Mouse (Mus musculus): ENCODE measurements at regions not wholly inside any gene's neighbourhood (a gene's known extent, or its start where the extent isn't known, plus 50 kb on each side); places are given as distances from the start of the nearest gene placed in this dataset.

GRCm38 (mm10) chr12:47263408-47263807 is 444.7 kb upstream of the Nova1 start:
- Histone ChIP-seq H3K27me3 (no peaks in the 10 kb centered on the region), H3K27ac (replicated peaks) (no peak overlapping the region), H3K9ac (replicated peaks) (no peak overlapping the region), H3K9me3 (no peaks in the 10 kb centered on the region), H3K4me3 (no peak overlapping the region), H3K4me1 (no peaks in the 10 kb centered on the region), H3K4me2 (replicated peaks) (no peak overlapping the region), H3K36me3 (no peaks in the 10 kb centered on the region)
- 6% methylated on average over 1 of the region's 1 CpGs for WGBS
- ATAC-seq (replicated peaks): no peak

- no peak for ATAC-seq (replicated peaks)
- H3K4me3 ChIP-seq: no peak overlapping the region
- no peaks in the 10 kb centered on the region for H3K27me3 ChIP-seq
- no peaks in the 10 kb centered on the region for H3K36me3 ChIP-seq
- no peak overlapping the region for H3K4me2 ChIP-seq (replicated peaks)
- no peak overlapping the region for H3K9ac ChIP-seq (replicated peaks)
- H3K9me3 ChIP-seq: no peaks in the 10 kb centered on the region
- H3K27ac ChIP-seq (replicated peaks): no peak overlapping the region
- H3K4me1 ChIP-seq: no peaks in the 10 kb centered on the region
Measured at GRCm38 (mm10) chr12:47252306-47252705, 433.6 kb upstream of the Nova1 start.

- H3K36me3 ChIP-seq: no peaks in the 10 kb centered on the region
- no peaks in the 10 kb centered on the region for H3K9me3 ChIP-seq
- no peak for ATAC-seq (replicated peaks)
- no peak overlapping the region for H3K9ac ChIP-seq (replicated peaks)
- no peaks in the 10 kb centered on the region for H3K4me1 ChIP-seq
- WGBS: 59% methylated on average over 3 of the region's 3 CpGs
- no peak overlapping the region for H3K4me2 ChIP-seq (replicated peaks)
- H3K4me3 ChIP-seq: no peak overlapping the region
- no peaks in the 10 kb centered on the region for H3K27me3 ChIP-seq
- H3K27ac ChIP-seq (replicated peaks): no peak overlapping the region
Measured at GRCm38 (mm10) chr12:47243623-47244514, 425.1 kb upstream of the Nova1 start.

GRCm38 (mm10) chr12:47220016-47220415 is 401.3 kb upstream of the Nova1 start:
- Histone ChIP-seq H3K4me1 (no peaks in the 10 kb centered on the region), H3K27me3 (no peaks in the 10 kb centered on the region), H3K27ac (replicated peaks) (no peak overlapping the region), H3K36me3 (no peaks in the 10 kb centered on the region), H3K9ac (replicated peaks) (no peak overlapping the region), H3K4me2 (replicated peaks) (no peak overlapping the region), H3K4me3 (no peak overlapping the region), H3K9me3 (no peaks in the 10 kb centered on the region)
- ATAC-seq (replicated peaks): no peak
- WGBS: 49% methylated on average over 4 of the region's 4 CpGs

GRCm38 (mm10) chr12:47219340-47219739 is 400.6 kb upstream of the Nova1 start:
- Histone ChIP-seq H3K4me3 (no peak overlapping the region), H3K27me3 (no peaks in the 10 kb centered on the region), H3K4me1 (no peaks in the 10 kb centered on the region), H3K36me3 (no peaks in the 10 kb centered on the region), H3K27ac (replicated peaks) (no peak overlapping the region), H3K9ac (replicated peaks) (no peak overlapping the region), H3K4me2 (replicated peaks) (no peak overlapping the region), H3K9me3 (no peaks in the 10 kb centered on the region)
- 50% methylated on average over 2 of the region's 2 CpGs for WGBS
- no peak for ATAC-seq (replicated peaks)

- Histone ChIP-seq H3K4me1 (no peaks in the 10 kb centered on the region), H3K27ac (replicated peaks) (no peak overlapping the region), H3K9me3 (no peaks in the 10 kb centered on the region), H3K4me3 (no peak overlapping the region), H3K9ac (replicated peaks) (no peak overlapping the region), H3K36me3 (no peaks in the 10 kb centered on the region), H3K27me3 (no peaks in the 10 kb centered on the region), H3K4me2 (replicated peaks) (no peak overlapping the region)
- ATAC-seq (replicated peaks): no peak
- WGBS: 91% methylated on average over 4 of the region's 4 CpGs
Measured at GRCm38 (mm10) chr12:47211417-47212104, 392.8 kb upstream of the Nova1 start.

- 76% methylated on average over 1 of the region's 1 CpGs for WGBS
- ATAC-seq (replicated peaks): no peak
- no peak overlapping the region for H3K4me3 ChIP-seq
Measured at GRCm38 (mm10) chr12:47202936-47203335, 384.2 kb upstream of the Nova1 start.

GRCm38 (mm10) chr12:47198609-47199008 is 379.9 kb upstream of the Nova1 start:
- Histone ChIP-seq H3K27me3 (no peaks in the 10 kb centered on the region), H3K27ac (replicated peaks) (no peak overlapping the region), H3K4me1 (no peaks in the 10 kb centered on the region), H3K4me2 (replicated peaks) (no peak overlapping the region), H3K9ac (replicated peaks) (no peak overlapping the region), H3K36me3 (no peaks in the 10 kb centered on the region), H3K4me3 (no peak overlapping the region), H3K9me3 (no peaks in the 10 kb centered on the region)
- WGBS: 84% methylated on average over 6 of the region's 6 CpGs
- no peak for ATAC-seq (replicated peaks)

More at GRCm38 (mm10) chr12:47202936-47203335, 384.2 kb upstream of the Nova1 start:
- H3K9me3 ChIP-seq: no peaks in the 10 kb centered on the region
- H3K4me1 ChIP-seq: no peaks in the 10 kb centered on the region
- H3K27ac ChIP-seq (replicated peaks): no peak overlapping the region
- no peaks in the 10 kb centered on the region for H3K27me3 ChIP-seq
- H3K36me3 ChIP-seq: no peaks in the 10 kb centered on the region
- H3K9ac ChIP-seq (replicated peaks): no peak overlapping the region
- no peak overlapping the region for H3K4me2 ChIP-seq (replicated peaks)

- ATAC-seq (replicated peaks): peak; percentile 61
- peaks cover 28% of the 10 kb centered on the region for H3K4me1 ChIP-seq
- peak overlapping the region; percentile 12; the same call in 1 of the 2 replicates for H3K27ac ChIP-seq (replicated peaks)
- H3K36me3 ChIP-seq: no peaks in the 10 kb centered on the region
- H3K9me3 ChIP-seq: no peaks in the 10 kb centered on the region
- H3K9ac ChIP-seq (replicated peaks): peak overlapping the region; percentile 23
- peak overlapping the region; percentile 47 for H3K4me2 ChIP-seq (replicated peaks)
- WGBS: 30% methylated on average over 8 of the region's 8 CpGs
- H3K27me3 ChIP-seq: no peaks in the 10 kb centered on the region
- H3K4me3 ChIP-seq: peak overlapping the region; percentile 28
Measured at GRCm38 (mm10) chr12:47164736-47165135, 346.0 kb upstream of the Nova1 start.

GRCm38 (mm10) chr12:47164031-47164717 is 345.4 kb upstream of the Nova1 start:
- Histone ChIP-seq H3K4me2 (replicated peaks) (peak overlapping the region; percentile 47), H3K36me3 (no peaks in the 10 kb centered on the region), H3K27ac (replicated peaks) (peak overlapping the region; percentile 12), H3K9ac (replicated peaks) (peak overlapping the region; percentile 23), H3K27me3 (no peaks in the 10 kb centered on the region), H3K9me3 (no peaks in the 10 kb centered on the region), H3K4me3 (peak overlapping the region; percentile 28), H3K4me1 (peaks cover 28% of the 10 kb centered on the region)
- peak; percentile 92 for ATAC-seq (replicated peaks)
- WGBS: 3% methylated on average over 15 of the region's 15 CpGs

GRCm38 (mm10) chr12:47163171-47163570 is 344.4 kb upstream of the Nova1 start:
- WGBS: 3% methylated on average over 1 of the region's 1 CpGs
- Histone ChIP-seq H3K27ac (replicated peaks) (peak overlapping the region; percentile 51), H3K4me1 (peaks cover 28% of the 10 kb centered on the region), H3K9me3 (no peaks in the 10 kb centered on the region), H3K4me2 (replicated peaks) (peak overlapping the region; percentile 28), H3K27me3 (no peaks in the 10 kb centered on the region; the same call in 1 of the 2 replicates), H3K9ac (replicated peaks) (no peak overlapping the region), H3K36me3 (no peaks in the 10 kb centered on the region), H3K4me3 (no peak overlapping the region; the same call in 1 of the 2 replicates)
- peak; percentile 49 for ATAC-seq (replicated peaks)

GRCm38 (mm10) chr12:47162624-47163151 is 344.0 kb upstream of the Nova1 start:
- H3K27me3 ChIP-seq: no peaks in the 10 kb centered on the region; the same call in 1 of the 2 replicates
- peak overlapping the region; percentile 28 for H3K4me2 ChIP-seq (replicated peaks)
- H3K9ac ChIP-seq (replicated peaks): no peak overlapping the region
- ATAC-seq (replicated peaks): peak; percentile 69
- peaks cover 28% of the 10 kb centered on the region for H3K4me1 ChIP-seq
- WGBS: 6% methylated on average over 6 of the region's 6 CpGs
- H3K36me3 ChIP-seq: no peaks in the 10 kb centered on the region
- H3K4me3 ChIP-seq: no peak overlapping the region; the same call in 1 of the 2 replicates
- no peaks in the 10 kb centered on the region for H3K9me3 ChIP-seq
- H3K27ac ChIP-seq (replicated peaks): peak overlapping the region; percentile 51

Measured in forebrain, embryonic 15.5 days (tissue).